Mouse (Mus musculus) CD8-positive naive resting alpha-beta T cell, adult 2 months (primary cell): ENCODE measurements at regions not wholly inside any gene's neighbourhood (a gene's known extent, or its start where the extent isn't known, plus 50 kb on each side); places are given as distances from the start of the nearest gene placed in this dataset.
A peak's percentile ranks its signal among the peaks of the same experiment; 100 is the strongest.

Experiments used
- DNase-seq, 2 experiments: peaks; one replicate each; pipeline ENCODE4 v3.0.0; 2022; ENCODE audit warnings: low read depth in 2 of 2, low spot score in 2 of 2

GRCm38 (mm10) chr10:117436875-117437715 lies 57.3 kb upstream of the Cpsf6 start:
- DNase-seq: peak; percentile 40 to 73

GRCm38 (mm10) chr10:117436308-117436874 lies 56.6 kb upstream of the Cpsf6 start:
- no peak for DNase-seq

- no peak for DNase-seq
Observed at GRCm38 (mm10) chr10:117435734-117436121, 55.9 kb upstream of the Cpsf6 start.

GRCm38 (mm10) chr10:117434871-117435733 lies 55.3 kb upstream of the Cpsf6 start:
- DNase-seq: peak; percentile 78 to 88

DNA sequence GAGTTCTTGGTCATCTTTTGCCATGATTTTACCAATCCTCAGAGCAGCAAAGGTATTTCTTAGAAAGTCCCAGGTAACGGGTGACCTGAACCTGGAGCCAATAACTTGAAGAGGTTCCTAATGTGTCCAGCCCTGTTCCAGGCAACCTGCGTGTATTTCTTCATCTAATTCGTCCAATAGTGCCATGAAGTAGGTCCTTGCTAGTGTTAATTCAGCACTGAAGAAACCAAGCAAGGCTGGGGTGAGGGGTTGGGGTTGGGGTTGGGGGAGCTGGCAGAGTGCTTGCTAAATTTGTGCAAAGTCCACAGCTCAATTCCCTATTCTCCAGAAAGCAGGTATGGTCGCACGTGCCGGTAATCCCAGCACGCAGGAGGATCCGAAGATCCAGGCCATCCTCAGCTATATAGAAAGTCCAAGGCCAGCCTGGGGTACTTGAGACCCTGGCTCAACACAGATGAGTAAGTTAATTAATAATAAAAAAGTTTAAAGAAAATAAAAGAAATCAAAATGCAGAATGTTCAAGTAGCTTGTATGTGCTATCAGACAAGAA lies 54.6 kb upstream of the Cpsf6 start:
- no peak for DNase-seq

- no peak for DNase-seq
Observed at GRCm38 (mm10) chr10:117433547-117434292, 53.9 kb upstream of the Cpsf6 start.

GRCm38 (mm10) chr10:117432871-117433546 lies 53.2 kb upstream of the Cpsf6 start:
- DNase-seq: no peak

DNA sequence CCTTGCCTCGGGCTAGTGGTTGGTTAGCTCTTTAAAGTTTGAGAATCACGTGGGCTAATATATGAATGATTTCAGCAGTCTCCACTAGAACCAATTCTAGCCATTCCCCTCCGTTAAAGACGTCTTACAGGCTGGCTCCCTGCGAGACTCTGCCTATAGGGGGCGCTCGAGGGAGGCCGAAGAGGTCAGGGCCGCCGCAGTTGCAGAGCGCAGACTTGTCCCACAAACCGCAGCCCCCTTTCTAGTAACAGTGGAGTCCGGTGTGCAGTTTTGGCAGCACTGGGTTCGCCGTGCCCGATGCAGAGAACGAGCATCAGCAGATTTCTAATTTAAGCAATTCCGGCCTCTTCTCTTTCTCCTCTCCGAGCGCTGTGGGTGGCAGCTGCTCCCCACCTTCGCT lies 52.6 kb upstream of the Cpsf6 start:
- DNase-seq: peak; percentile 51 to 62

GRCm38 (mm10) chr10:117431850-117432249 lies 52.0 kb upstream of the Cpsf6 start:
- no peak for DNase-seq

GRCm38 (mm10) chr10:117431086-117431619 lies 51.3 kb upstream of the Cpsf6 start:
- no peak for DNase-seq

GRCm38 (mm10) chr10:117430224-117430884 lies 50.5 kb upstream of the Cpsf6 start:
- no peak for DNase-seq

GRCm38 (mm10) chr10:117429459-117430183 lies 49.8 kb upstream of the Cpsf6 start:
- DNase-seq: no peak
